Mouse (Mus musculus) liver, embryonic 11.5 days (tissue): Measurements from ENCODE around the gene C1qbp. TPM values are rescaled to one million over a fixed set of nuclear protein-coding genes. Genes with fewer than 3 reads are reported as not detected.

ENCODE experiments used
- ATAC-seq: fragments of 200-750 bp; cut with Nextera tagmentation; replicated peaks from 2 replicates; pipeline ENCODE4 v1.8.0; 2017; ENCODE audit warnings: moderate number of reproducible peaks, mild to moderate bottlenecking, moderate TSS enrichment, moderate library complexity; ENCODE audit not compliant: low FRiP score
- DNase-seq: peaks from one replicate; pipeline ENCODE4 v3.0.0-alpha.2; 2017; ENCODE audit warnings: low spot score
- H3K27ac ChIP-seq: fragments of 300-500 bp; sonication (generic); 2 replicates; pipeline ENCODE4 v1.5.1; 2014; ENCODE audit warnings: mild to moderate bottlenecking, low read depth, low read length, control low read depth
- H3K27me3 ChIP-seq: fragments of 300-500 bp; sonication (generic); replicated peaks from 2 replicates; pipeline ENCODE4 v1.6.1; 2014; ENCODE audit warnings: low read length, mixed read lengths; ENCODE audit not compliant: control insufficient read depth, insufficient read depth
- H3K36me3 ChIP-seq: fragments of 300-500 bp; sonication (generic); 2 replicates; pipeline ENCODE4 v1.6.1; 2014; ENCODE audit warnings: mild to moderate bottlenecking, low read length, moderate library complexity, mixed read lengths; ENCODE audit not compliant: control insufficient read depth, insufficient read depth
- H3K4me1 ChIP-seq: fragments of 300-500 bp; sonication (generic); replicated peaks from 2 replicates; pipeline ENCODE4 v1.6.1; 2014; ENCODE audit warnings: low read length, mixed read lengths; ENCODE audit not compliant: control insufficient read depth, insufficient read depth
- H3K4me2 ChIP-seq: fragments of 300-500 bp; sonication (generic); 2 replicates; pipeline ENCODE4 v1.6.1; 2014; ENCODE audit warnings: mild to moderate bottlenecking, control low read depth, moderate library complexity
- H3K4me3 ChIP-seq: fragments of 300-500 bp; sonication (generic); 2 replicates; pipeline ENCODE4 v1.5.1; 2014; ENCODE audit warnings: low read depth, low read length, control low read depth
- H3K9ac ChIP-seq: fragments of 300-500 bp; sonication (generic); 2 replicates; pipeline ENCODE4 v1.6.1; 2014; ENCODE audit warnings: low read depth, low read length, control low read depth
- H3K9me3 ChIP-seq: fragments of 300-500 bp; sonication (generic); 2 replicates; pipeline ENCODE4 v1.6.1; 2016; ENCODE audit warnings: low read length, inconsistent platforms, mixed read lengths; ENCODE audit not compliant: control insufficient read depth
- WGBS: fragments of 180-500 bp; shearing (Covaris S2); extraction: QIAGEN DNeasy Blood & Tissue Kit; methylation state at CpG from one replicate; pipeline ENCODE4 v1.1.7; 2014; 5-methylcytosine and 5-hydroxymethylcytosine counted together
- polyA plus RNA-seq: library from polyadenylated mRNA; unstranded; fragments of >200 nt; fragmentation: Nextera tagmentation; extraction: Ambion mirVana; gene quantifications from 2 replicates; pipeline ENCODE4 v1.2.1, GENCODE M21; 2014

The C1qbp gene
- polyA plus RNA-seq, 1 experiment from 2014 or later: 569 TPM

DNA sequence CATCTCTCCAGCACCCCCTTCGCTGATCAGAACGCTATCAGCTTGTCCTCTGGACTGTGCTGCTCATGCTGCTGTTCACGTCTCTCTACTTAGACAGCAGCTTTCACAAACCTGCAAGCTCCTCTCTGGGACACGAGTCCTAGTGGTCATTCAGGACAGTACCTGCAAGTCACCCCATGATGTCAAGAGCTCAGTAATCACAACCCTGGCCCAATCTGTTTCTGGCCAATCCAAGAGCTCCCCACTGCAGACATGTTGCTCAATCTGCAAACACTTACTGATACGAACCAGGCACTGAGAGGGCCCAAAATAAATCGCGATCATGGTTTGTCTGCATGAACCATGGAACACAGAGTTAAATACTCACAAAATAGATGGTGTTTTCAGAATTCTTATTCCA lies 29.9 kb upstream of the C1qbp start:
- ATAC-seq: peak; percentile 58
- Histone ChIP-seq H3K27ac (no peak overlapping the region), H3K4me1 (peaks cover 3% of the 10 kb centered on the region; the same call in 1 of the 2 replicates), H3K9ac (no peak overlapping the region), H3K4me2 (no peak overlapping the region), H3K4me3 (no peak overlapping the region), H3K36me3 (peaks cover 13% of the 10 kb centered on the region; the same call in 1 of the 2 replicates), H3K27me3 (no peaks in the 10 kb centered on the region), H3K9me3 (no peaks in the 10 kb centered on the region)
- 85% methylated on average over 7 of the region's 7 CpGs for WGBS
- no peak for DNase-seq

DNA sequence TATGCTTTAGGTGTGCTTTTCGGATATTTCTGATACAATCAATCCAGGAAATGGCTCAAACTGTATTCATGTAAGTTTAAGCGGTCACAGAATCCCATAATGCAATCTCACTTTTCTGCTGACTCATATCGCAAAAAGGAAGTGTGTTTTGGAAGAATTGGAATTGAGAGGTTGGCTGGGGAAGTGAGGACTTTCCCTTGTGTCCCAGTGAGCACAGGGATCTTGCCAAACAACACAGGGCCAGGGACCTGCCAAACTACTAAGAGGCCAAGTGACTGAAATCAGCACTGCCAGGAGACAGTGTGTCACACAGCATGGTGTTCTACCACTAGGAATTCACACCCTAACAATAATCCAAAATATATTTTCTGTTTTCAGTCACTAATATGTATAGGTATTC lies 25.5 kb upstream of the C1qbp start:
- Histone ChIP-seq H3K27ac (no peak overlapping the region), H3K4me1 (peaks cover 3% of the 10 kb centered on the region), H3K9me3 (no peaks in the 10 kb centered on the region), H3K4me2 (no peak overlapping the region), H3K4me3 (no peak overlapping the region), H3K9ac (no peak overlapping the region), H3K27me3 (no peaks in the 10 kb centered on the region), H3K36me3 (peaks cover 13% of the 10 kb centered on the region; the same call in 1 of the 2 replicates)
- DNase-seq (no peak), ATAC-seq (no peak)
- 85% methylated on average over 3 of the region's 3 CpGs for whole genome bisulfite sequencing

DNA sequence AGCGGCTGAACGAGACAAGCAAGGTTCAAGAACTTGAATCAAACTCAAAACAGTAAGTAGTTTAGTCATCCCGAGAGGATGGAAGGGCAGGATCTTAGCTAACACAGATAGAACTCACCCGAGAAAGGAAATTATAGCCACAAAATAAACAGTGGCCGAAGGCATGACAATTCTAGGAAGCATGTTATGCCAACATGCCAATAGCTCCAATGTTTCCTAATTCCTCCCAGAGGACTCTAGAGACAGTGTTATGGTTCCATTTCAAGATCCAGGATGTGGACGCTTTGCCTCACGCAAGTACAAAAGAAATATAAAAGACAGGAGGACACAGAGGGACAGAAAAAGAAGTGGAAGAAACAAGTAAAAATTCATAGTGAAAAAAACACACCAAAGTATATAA lies 25.0 kb upstream of the C1qbp start:
- no peak overlapping the region for H3K9ac ChIP-seq
- no peak for DNase-seq
- WGBS: 88% methylated on average over 7 of the region's 7 CpGs
- no peak overlapping the region for H3K27ac ChIP-seq
- ATAC-seq: no peak
- no peak overlapping the region for H3K4me2 ChIP-seq
- no peaks in the 10 kb centered on the region for H3K27me3 ChIP-seq
- H3K9me3 ChIP-seq: no peaks in the 10 kb centered on the region
- H3K4me1 ChIP-seq: peaks cover 7% of the 10 kb centered on the region
- peaks cover 13% of the 10 kb centered on the region; the same call in 1 of the 2 replicates for H3K36me3 ChIP-seq
- H3K4me3 ChIP-seq: no peak overlapping the region

DNA sequence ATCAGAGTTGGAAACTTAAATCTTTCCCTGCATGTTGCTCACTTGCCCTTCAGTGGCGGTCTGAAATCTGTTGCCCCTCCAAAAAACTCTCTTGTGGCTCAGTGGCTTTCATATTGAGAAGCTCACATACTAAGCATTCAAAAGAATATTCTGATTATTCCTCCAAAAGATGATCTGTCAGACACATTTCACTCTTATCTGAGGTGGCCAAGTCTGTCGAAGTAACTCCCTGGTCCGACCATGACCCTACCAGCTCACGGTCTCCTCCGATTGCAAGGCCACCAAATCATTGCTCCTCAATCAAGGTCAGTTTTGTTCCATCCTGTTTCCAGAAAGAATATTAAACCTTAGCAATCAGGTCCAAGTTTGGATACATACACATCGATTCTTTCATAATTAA lies 24.2 kb upstream of the C1qbp start:
- WGBS: 91% methylated on average over 6 of the region's 6 CpGs
- Histone ChIP-seq H3K4me1 (peaks cover 11% of the 10 kb centered on the region), H3K27ac (no peak overlapping the region), H3K4me2 (no peak overlapping the region), H3K9me3 (no peaks in the 10 kb centered on the region), H3K9ac (no peak overlapping the region), H3K36me3 (peaks cover 5% of the 10 kb centered on the region; the same call in 1 of the 2 replicates), H3K4me3 (no peak overlapping the region), H3K27me3 (no peaks in the 10 kb centered on the region)
- no peak for DNase-seq
- no peak for ATAC-seq

DNA sequence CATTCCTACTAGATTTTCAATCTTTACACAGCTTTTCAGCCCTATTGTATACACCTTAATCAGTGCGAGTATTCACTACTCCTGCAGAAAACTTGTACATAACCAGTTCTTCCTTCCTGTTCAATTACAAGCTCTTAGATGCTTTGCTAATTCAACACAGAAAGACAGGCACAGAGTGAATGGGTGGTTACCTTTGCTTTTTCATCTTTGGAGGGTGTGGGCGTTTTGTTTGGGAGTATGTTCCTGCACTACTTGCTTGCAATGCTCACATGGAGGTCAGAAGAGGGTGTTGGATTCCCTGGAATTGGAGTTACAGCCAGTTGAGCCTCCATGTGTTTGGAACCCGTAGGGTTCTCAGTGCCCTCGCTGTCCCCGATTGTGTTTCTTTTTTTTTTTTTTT lies 22.2 kb upstream of the C1qbp start:
- Histone ChIP-seq H3K9me3 (no peaks in the 10 kb centered on the region), H3K4me2 (peak overlapping the region; percentile 63), H3K9ac (0 out of 2 replicates have a peak overlapping the region, but pooled peaks have one; percentile 10), H3K27me3 (no peaks in the 10 kb centered on the region), H3K27ac (no peak overlapping the region), H3K4me1 (peaks cover 11% of the 10 kb centered on the region), H3K36me3 (no peaks in the 10 kb centered on the region; the same call in 1 of the 2 replicates), H3K4me3 (peak overlapping the region; percentile 91)
- ATAC-seq: no peak
- no peak for DNase-seq
- WGBS: 57% methylated on average over 5 of the region's 5 CpGs

DNA sequence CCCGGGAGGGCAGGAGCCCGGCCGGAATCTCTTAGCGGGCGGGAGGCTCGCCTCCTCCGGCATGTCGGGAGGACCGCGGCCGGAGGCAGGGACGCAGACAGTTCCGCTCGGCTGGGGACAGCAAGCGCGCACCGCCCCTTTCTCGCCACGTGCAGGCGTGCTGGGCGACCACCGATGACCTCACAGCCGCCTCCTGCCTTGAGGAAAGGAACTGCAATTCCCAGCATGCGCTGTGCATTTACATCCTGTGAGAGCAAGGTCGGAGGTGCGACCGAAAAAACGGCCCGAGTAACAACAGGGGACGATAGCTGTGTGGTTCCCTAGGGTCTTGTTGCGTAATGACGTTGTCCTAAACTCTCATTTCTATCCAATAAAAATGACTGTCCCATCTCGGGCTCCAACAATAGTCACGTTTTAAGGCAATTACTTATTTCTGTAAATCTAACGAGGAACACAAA lies 21.5 kb upstream of the C1qbp start, which contains the start of gene Dhx33:
TSS of gene Dhx33 (minus strand) at position 122 of the 458 bp plus-strand sequence.
- Histone ChIP-seq H3K4me1 (peaks cover 11% of the 10 kb centered on the region), H3K27me3 (no peaks in the 10 kb centered on the region), H3K36me3 (peaks cover 7% of the 10 kb centered on the region), H3K27ac (peak within 1 kb of the TSS; percentile 74), H3K4me2 (peak within 1 kb of the TSS; percentile 94), H3K9me3 (no peaks in the 10 kb centered on the region), H3K4me3 (peak within 1 kb of the TSS; percentile 91), H3K9ac (peak within 1 kb of the TSS; percentile 78)
- peak; percentile 96 for ATAC-seq
- WGBS: under 1% methylated on average over 35 of the region's 35 CpGs
- peak; percentile 97 for DNase-seq

DNA sequence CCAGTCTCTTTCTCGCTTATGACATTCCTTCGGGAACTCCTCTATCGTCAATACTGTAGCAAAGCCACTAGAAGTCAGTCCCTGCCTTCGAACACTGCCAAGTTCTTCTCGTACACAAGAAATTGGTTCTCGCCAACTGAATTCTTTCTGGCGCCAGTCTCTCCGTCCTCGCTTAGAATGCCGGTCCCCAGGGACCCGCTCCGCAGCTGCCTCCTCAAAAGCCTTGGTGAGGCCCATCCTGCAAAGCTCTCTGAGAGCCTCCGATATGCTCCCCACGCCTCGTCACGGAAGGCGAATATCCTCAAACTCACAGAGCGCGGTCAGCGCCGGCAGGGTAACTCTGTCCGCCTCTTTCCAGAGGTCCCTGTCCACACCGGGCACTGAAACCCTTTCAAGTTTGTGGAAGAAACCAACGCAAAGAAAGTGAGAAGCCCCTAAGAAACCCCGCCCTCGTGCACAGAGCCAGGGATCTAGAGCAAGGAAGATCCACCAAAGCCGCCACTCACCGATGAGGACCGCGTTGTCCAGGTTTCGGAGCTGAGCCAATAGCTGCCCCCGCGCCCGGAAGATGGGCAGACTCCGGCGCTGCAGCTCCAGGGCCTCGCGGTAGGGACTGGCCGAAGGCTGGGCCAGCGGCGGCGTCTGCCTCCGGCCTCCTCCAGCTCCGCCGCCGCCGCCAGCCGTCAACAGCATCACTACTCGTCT lies 20.9 kb upstream of the C1qbp start:
- Histone ChIP-seq H3K4me1 (peaks cover 11% of the 10 kb centered on the region), H3K4me2 (peak overlapping the region; percentile 94), H3K9ac (peak overlapping the region; percentile 78), H3K9me3 (no peaks in the 10 kb centered on the region), H3K36me3 (peaks cover 11% of the 10 kb centered on the region), H3K27me3 (no peaks in the 10 kb centered on the region), H3K4me3 (peak overlapping the region; percentile 91), H3K27ac (peak overlapping the region; percentile 74)
- under 1% methylated on average over 49 of the region's 49 CpGs for WGBS
- ATAC-seq (peak; percentile 79), DNase-seq (no peak)

DNA sequence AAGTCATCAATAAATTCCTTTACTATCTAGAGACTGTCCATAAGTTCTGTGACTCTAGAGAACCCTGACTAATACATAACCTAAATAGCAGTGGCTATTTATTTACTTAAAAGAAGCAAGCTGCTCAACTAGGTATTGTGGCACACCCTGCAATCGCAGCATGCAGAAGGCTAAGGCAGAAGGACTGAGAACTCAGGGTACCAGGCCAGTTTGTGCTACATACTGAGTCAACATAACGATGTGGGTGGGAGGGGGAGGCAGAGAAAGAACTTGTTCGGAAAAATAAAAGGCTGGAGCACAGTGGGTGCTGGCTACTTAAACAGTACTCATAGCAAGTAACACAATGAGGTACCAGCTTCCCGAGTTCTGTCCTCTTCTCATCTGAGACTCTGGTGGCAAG lies 18.3 kb upstream of the C1qbp start:
- no peak for DNase-seq
- Histone ChIP-seq H3K4me2 (no peak overlapping the region), H3K4me1 (peaks cover 11% of the 10 kb centered on the region), H3K4me3 (no peak overlapping the region), H3K27me3 (no peaks in the 10 kb centered on the region), H3K27ac (no peak overlapping the region), H3K9me3 (no peaks in the 10 kb centered on the region), H3K9ac (no peak overlapping the region), H3K36me3 (peaks cover 22% of the 10 kb centered on the region)
- no peak for ATAC-seq
- WGBS: 88% methylated on average over 4 of the region's 4 CpGs

DNA sequence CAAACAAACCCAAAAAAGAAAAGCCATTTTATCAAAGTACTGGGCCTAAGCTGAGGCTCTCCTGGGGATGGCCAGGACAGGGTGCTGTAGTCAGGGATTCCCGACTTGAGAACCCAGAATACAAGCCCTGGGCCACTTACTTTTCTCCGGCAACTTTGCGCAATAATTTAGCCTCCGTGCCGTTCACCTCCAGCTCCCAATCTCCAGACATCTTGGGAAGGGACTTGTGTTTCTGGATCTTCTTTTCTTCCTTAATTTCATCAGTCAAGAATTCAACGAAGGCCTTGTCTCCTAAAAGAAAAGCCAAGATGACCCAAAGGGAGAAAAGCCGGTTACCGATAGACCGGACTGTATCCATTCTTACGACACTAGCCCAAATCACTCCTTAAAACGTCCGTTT lies 796 bp downstream of the C1qbp start:
- peak overlapping the region; percentile 58 for H3K27ac ChIP-seq
- ATAC-seq: no peak
- H3K4me1 ChIP-seq: peaks cover 12% of the 10 kb centered on the region
- no peaks in the 10 kb centered on the region for H3K9me3 ChIP-seq
- peak overlapping the region; percentile 86 for H3K4me3 ChIP-seq
- 6% methylated on average over 12 of the region's 12 CpGs for WGBS
- DNase-seq: no peak
- H3K27me3 ChIP-seq: no peaks in the 10 kb centered on the region
- peaks cover 55% of the 10 kb centered on the region for H3K36me3 ChIP-seq
- peak overlapping the region; percentile 85 for H3K9ac ChIP-seq
- H3K4me2 ChIP-seq: peak overlapping the region; percentile 75
